Comparison of ENCODE assay signal across 8 mouse cellular contexts in the genomic region with DNA sequence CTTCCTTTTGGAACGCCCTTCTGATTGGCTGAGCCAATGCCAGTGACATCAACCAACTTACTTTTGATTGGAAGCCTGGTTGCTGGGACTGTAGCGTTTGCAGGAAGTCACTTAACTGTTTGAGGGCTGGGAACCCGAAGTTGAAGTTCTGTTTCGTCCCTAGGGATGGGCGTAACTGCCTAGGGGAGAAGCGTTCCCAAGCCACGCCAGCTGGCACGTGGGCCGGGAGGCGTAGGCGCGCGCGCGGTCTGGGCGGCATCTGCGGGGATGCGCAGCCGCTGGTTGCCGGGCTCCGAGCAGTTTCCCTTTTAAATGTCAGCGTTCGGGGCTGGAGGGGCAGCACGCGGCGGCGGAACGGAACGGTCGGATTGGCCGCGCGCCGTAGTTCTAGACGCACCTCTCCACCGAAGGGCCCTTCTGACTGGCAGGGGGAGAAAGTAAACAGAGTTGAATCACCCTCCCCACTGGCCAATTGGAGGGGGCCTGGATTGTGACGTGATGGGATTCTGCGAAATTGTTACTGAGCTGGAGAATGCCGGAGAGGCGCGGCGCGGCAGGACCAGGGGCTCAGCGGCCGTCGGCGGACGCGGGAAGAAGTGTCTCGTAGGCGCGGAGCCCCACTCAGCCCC. TPM values are rescaled to one million over a fixed set of nuclear protein-coding genes. Genes with fewer than 3 reads are reported as not detected.
DNase-seq lines count a peak whose midpoint lies in the region; ATAC-seq and TF ChIP-seq lines count a peak whose summit lies in the region.

A gene (plus strand): TSS at position 538 of the 629 bp plus-strand sequence.

- peaks cover 25% of the 10 kb centered on the region for H3K4me1 ChIP-seq in forebrain, embryonic 12.5 days
- H3K4me1 ChIP-seq in heart, embryonic 16.5 days (ENCODE audit: control insufficient read depth, insufficient read depth, low read length), result peaks cover 11% of the 10 kb centered on the region
- peaks cover 16 to 22% of the 10 kb centered on the region in 2 experiments for H3K4me1 ChIP-seq in liver, embryonic 14.5 days (replicated peaks; ENCODE audit: control insufficient read depth in 2 of 2, insufficient read depth in 2 of 2, low read length in 1 of 2)
- H3K4me1 ChIP-seq in stomach, embryonic 16.5 days (ENCODE audit: control insufficient read depth, insufficient read depth, low read length), result peaks cover 14% of the 10 kb centered on the region

- TF ChIP-seq EP300 in liver, embryonic 14.5 days (IDR thresholded peaks at IDR 0.05; ENCODE audit: low read depth), result no peak

- peak within 1 kb of the TSS; percentile 57; the same call in 1 of the 2 replicates for H3K27ac ChIP-seq in forebrain, embryonic 12.5 days
- H3K27ac ChIP-seq in heart, embryonic 16.5 days (ENCODE audit: low read length), result peak within 1 kb of the TSS; percentile 90
- H3K27ac ChIP-seq in liver, embryonic 14.5 days, result peak within 1 kb of the TSS; percentile 12
- peak within 1 kb of the TSS; percentile 95 for H3K27ac ChIP-seq in stomach, embryonic 16.5 days (ENCODE audit: low read length)

- H3K4me3 ChIP-seq in forebrain, embryonic 12.5 days (replicated peaks), result peak within 1 kb of the TSS; percentile 53
- H3K4me3 ChIP-seq in heart, embryonic 16.5 days (ENCODE audit: low read length), result peak within 1 kb of the TSS; percentile 76
- H3K4me3 ChIP-seq in liver, embryonic 14.5 days (ENCODE audit: insufficient read depth in 1 of 2, low read depth in 2 of 2, low read length in 2 of 2), result peak within 1 kb of the TSS; percentile 64 to 68
- peak within 1 kb of the TSS; percentile 75 for H3K4me3 ChIP-seq in stomach, embryonic 16.5 days (replicated peaks; ENCODE audit: low read length)

- no peaks in the 10 kb centered on the region for H3K9me3 ChIP-seq in forebrain, embryonic 12.5 days
- H3K9me3 ChIP-seq in heart, embryonic 16.5 days (replicated peaks; ENCODE audit: control insufficient read depth, low read length), result no peaks in the 10 kb centered on the region
- H3K9me3 ChIP-seq in liver, embryonic 14.5 days (ENCODE audit: control insufficient read depth, low read length), result no peaks in the 10 kb centered on the region
- no peaks in the 10 kb centered on the region for H3K9me3 ChIP-seq in stomach, embryonic 16.5 days (replicated peaks; ENCODE audit: control insufficient read depth, low read length)

- no peaks in the 10 kb centered on the region for H3K36me3 ChIP-seq in forebrain, embryonic 12.5 days (replicated peaks)
- no peaks in the 10 kb centered on the region for H3K36me3 ChIP-seq in heart, embryonic 16.5 days (ENCODE audit: control insufficient read depth, insufficient read depth)
- H3K36me3 ChIP-seq in liver, embryonic 14.5 days (replicated peaks; ENCODE audit: control insufficient read depth, insufficient read depth, low read depth), result no peaks in the 10 kb centered on the region
- no peaks in the 10 kb centered on the region for H3K36me3 ChIP-seq in stomach, embryonic 16.5 days (ENCODE audit: control insufficient read depth, insufficient read depth, low read length)

- ATAC-seq in cerebellum, adult (ENCODE audit: insufficient number of reproducible peaks, low FRiP score, low TSS enrichment), result peak; percentile 69
- peak; percentile 91 for ATAC-seq in forebrain, embryonic 12.5 days (ENCODE audit: low FRiP score)
- ATAC-seq in heart, embryonic 16.5 days (replicated peaks; ENCODE audit: extremely low read depth, insufficient read depth, low FRiP score), result peak; percentile 91
- peak; percentile 89 for ATAC-seq in liver, embryonic 14.5 days (ENCODE audit: insufficient read depth)
- peak; percentile 93 for ATAC-seq in stomach, embryonic 16.5 days (ENCODE audit: insufficient read depth, low FRiP score)

- H3K27me3 ChIP-seq in forebrain, embryonic 12.5 days, result peaks cover 61% of the 10 kb centered on the region
- no peaks in the 10 kb centered on the region; the same call in 1 of the 2 replicates for H3K27me3 ChIP-seq in heart, embryonic 16.5 days (ENCODE audit: control insufficient read depth, insufficient read depth, low read length)
- H3K27me3 ChIP-seq in liver, embryonic 14.5 days (ENCODE audit: control insufficient read depth, insufficient read depth, low read length), result peaks cover 20% of the 10 kb centered on the region
- peaks cover 5% of the 10 kb centered on the region; the same call in 1 of the 2 replicates for H3K27me3 ChIP-seq in stomach, embryonic 16.5 days (ENCODE audit: control insufficient read depth, insufficient read depth, low read length)

- under 1% methylated on average over 52 of the region's 52 CpGs for WGBS in forebrain, embryonic 12.5 days
- WGBS in heart, embryonic 16.5 days, result under 1% methylated on average over 52 of the region's 52 CpGs
- WGBS in liver, embryonic 14.5 days (ENCODE audit: insufficient replicate concordance), result under 1% methylated on average over 52 of the region's 52 CpGs
- WGBS in stomach, embryonic 16.5 days, result under 1% methylated on average over 52 of the region's 52 CpGs

- no peak for TF ChIP-seq CTCF in liver, embryonic 14.5 days (IDR thresholded peaks at IDR 0.05; ENCODE audit: low read depth)

- peak within 1 kb of the TSS; percentile 54 for H3K9ac ChIP-seq in forebrain, embryonic 12.5 days
- H3K9ac ChIP-seq in heart, embryonic 16.5 days (ENCODE audit: low read length), result peak within 1 kb of the TSS; percentile 82
- peak within 1 kb of the TSS; percentile 63 for H3K9ac ChIP-seq in liver, embryonic 14.5 days (replicated peaks)
- H3K9ac ChIP-seq in stomach, embryonic 16.5 days (ENCODE audit: low read length), result peak within 1 kb of the TSS; percentile 85

- DNase-seq in CD8-positive naive resting alpha-beta T cell, adult 2 months (ENCODE audit: low read depth in 2 of 2, low spot score in 2 of 2), result peak; percentile 74 to 78
- DNase-seq in kidney, postnatal 25 days, result peak; percentile 94 to 98
- DNase-seq in liver, embryonic 14.5 days (ENCODE audit: low read depth in 3 of 3, low spot score in 3 of 3), result peak; percentile 85 to 90 (median 86)
- peak; percentile 90 for DNase-seq in neural tube, embryonic 10.5 days (ENCODE audit: extremely low spot score, low spot score)

- H3K4me2 ChIP-seq in forebrain, embryonic 12.5 days, result peak within 1 kb of the TSS; percentile 90
- H3K4me2 ChIP-seq in heart, embryonic 16.5 days (ENCODE audit: low read depth, low read length), result peak within 1 kb of the TSS; percentile 99
- peak within 1 kb of the TSS; percentile 99 for H3K4me2 ChIP-seq in liver, embryonic 14.5 days (ENCODE audit: low read depth)
- peak within 1 kb of the TSS; percentile 77 for H3K4me2 ChIP-seq in stomach, embryonic 16.5 days (ENCODE audit: low read depth, low read length)

RNA-seq across cellular contexts. Expression of the gene that starts here (rescaled TPM):
- polyA plus RNA-seq in forebrain, embryonic 12.5 days (2016; fragmentation: Nextera tagmentation; extraction: Ambion mirVana), result 1.2 and 1.4 TPM in 2 replicates
- 3.8 and 3.9 TPM in 2 replicates for polyA plus RNA-seq in heart, embryonic 16.5 days (2015; fragmentation: Nextera tagmentation; extraction: Ambion mirVana)
- 0.43 and 0.86 TPM in 2 replicates for polyA plus RNA-seq in liver, embryonic 14.5 days (2012; rRNA removed)
- 0.74 and 1.0 TPM in 2 replicates for polyA plus RNA-seq in liver, embryonic 14.5 days (2014; fragmentation: Nextera tagmentation; extraction: Ambion mirVana)
- polyA plus RNA-seq in stomach, embryonic 16.5 days (2015; fragmentation: Nextera tagmentation; extraction: Ambion mirVana), result 7.1 and 7.9 TPM in 2 replicates

Comparison
In these comparisons a context has a peak if more than half of its experiments do, and no peak if none do; other contexts are left out.
1. Peak in every context shown above with its lines: DNase-seq, ATAC-seq, H3K4me3 ChIP-seq and H3K27ac ChIP-seq.
2. H3K27ac ChIP-seq: peak in every context shown above with its lines; median percentile 95 in stomach, embryonic 16.5 days; 90 in heart, embryonic 16.5 days; 57 in forebrain, embryonic 12.5 days; 12 in liver, embryonic 14.5 days.